Mouse (Mus musculus): Measurements from ENCODE around the gene Vmn2r57.
"Not testable (repeated sequence)": the region's sequence is repeated elsewhere in the genome, so short reads cannot be mapped to it uniquely, and the experiment has no call there.

The Vmn2r57 gene

GRCm38 (mm10) chr7:41448596-41448995, at the start of gene Vmn2r57:
TSS of gene Vmn2r57 (minus strand) at chr7:41448696.
- DNase-seq (ENCODE audit: low spot score): not testable (repeated sequence)

DNA sequence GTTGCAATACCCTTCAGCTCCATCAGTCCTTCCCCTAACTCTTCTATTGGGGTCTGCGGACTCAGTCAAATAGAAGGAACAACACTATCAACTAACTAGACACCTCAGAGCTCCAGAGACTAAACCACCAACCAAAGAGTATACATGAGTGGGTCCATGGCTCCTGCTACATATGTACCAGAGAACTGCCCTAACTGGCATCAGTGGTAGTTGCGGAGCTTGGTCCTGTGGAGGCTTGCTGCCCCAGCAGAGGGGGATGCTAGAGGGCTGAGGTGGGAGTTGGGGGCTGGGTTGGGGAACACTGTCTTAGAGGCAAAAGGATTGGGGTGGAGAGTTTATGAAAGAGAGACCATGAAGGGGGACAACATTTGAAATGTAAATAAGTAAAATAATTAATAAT, 49.4 kb upstream of the Vmn2r57 start:
- no peak for DNase-seq (ENCODE audit: low spot score)

DNA sequence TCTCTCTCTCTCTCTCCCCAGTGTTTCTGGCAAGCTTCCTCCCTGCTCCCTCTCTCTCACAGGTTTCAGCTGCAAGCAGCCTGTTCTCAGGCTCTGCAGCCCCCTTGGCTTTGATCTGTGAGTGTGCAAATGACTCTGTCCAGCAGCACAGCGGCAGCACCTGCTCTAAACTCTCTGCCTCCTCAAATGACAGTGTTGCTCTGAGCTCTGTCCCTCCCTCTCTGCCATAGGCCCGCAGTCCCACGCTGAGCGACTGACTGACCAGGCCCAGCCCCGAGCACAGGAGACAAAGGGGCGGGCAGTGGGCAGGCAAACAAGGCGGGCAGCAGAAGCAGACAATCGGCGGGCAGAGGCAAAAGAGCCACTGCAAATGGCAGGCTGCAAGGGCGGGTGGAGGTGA, 3.4 kb upstream of the Vmn2r57 start:
- no peak for DNase-seq (ENCODE audit: low spot score)

GRCm38 (mm10) chr7:41394130-41394529, 54.4 kb downstream of the Vmn2r57 start:
- no peak for DNase-seq (ENCODE audit: low spot score)

GRCm38 (mm10) chr7:41393048-41393971, 55.2 kb downstream of the Vmn2r57 start, which contains the start of gene AI987944:
TSS of gene AI987944 (minus strand) at chr7:41393379.
- DNase-seq (ENCODE audit: low spot score): peak; percentile 92

Data from lung, postnatal 25 days (tissue).